Mouse (Mus musculus): ENCODE data around the gene D930007J09Rik. TPM values are rescaled to one million over a fixed set of nuclear protein-coding genes. Genes with fewer than 3 reads are reported as not detected.
A peak's percentile ranks its signal among the peaks of the same experiment; 100 is the strongest.

Gene D930007J09Rik
- total RNA-seq, 2 experiments from 2014 or later: 1.6 TPM; not detected in 1

GRCm38 (mm10) chr13:32763141-32763540 is 39.5 kb downstream of the D930007J09Rik start:
- intact Hi-C loops (cut with DNase I): no loop called here

GRCm38 (mm10) chr13:32760795-32761194 is 41.9 kb downstream of the D930007J09Rik start:
- intact Hi-C loops (cut with DNase I): no loop called here
- no peak for DNase-seq

More at GRCm38 (mm10) chr13:32763141-32763540, 39.5 kb downstream of the D930007J09Rik start:
- DNase-seq: no peak

DNA sequence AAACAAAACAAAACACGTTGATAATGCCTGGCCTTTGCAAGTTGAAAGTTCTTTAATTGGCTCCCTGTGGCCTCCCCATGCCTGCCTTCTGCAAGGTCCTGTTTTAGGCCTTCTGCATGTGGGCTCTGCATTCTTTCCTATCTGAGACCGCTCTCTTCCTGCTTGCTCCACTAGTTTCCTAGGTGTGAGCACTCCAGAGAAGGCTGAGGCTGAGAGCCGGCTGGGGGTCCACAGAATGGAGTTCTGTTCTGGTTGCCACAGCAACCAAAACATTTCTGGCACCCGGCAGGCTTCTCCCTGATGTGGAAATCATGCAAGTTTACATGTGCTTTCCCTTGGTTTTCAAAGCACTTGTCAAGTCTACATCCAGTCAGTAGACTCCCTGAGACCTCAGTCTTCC is 43.6 kb downstream of the D930007J09Rik start:
- intact Hi-C loops (cut with DNase I): no loop called here
- DNase-seq: peak; percentile 16

Other genes starting within 250 kb of the D930007J09Rik start
- gene Mylk4, start 18.9 kb downstream of the D930007J09Rik start, total RNA-seq (2021): under 1 TPM; 0.44 to 0.66 TPM
- 10 to 100 TPM; 55.5 to 58.4 TPM for gene Wrnip1, start 811 bp downstream of the D930007J09Rik start, total RNA-seq (2021)
- 1 to 10 TPM; 1.7 to 3.9 TPM for gene Serpinb1a, start 48.3 kb upstream of the D930007J09Rik start, total RNA-seq (2021)
- not detected for gene Serpinb1c, start 95.4 kb upstream of the D930007J09Rik start, total RNA-seq (2021)
- gene Serpinb6b, start 162.4 kb upstream of the D930007J09Rik start, total RNA-seq (2021): 1 to 10 TPM; 1.7 to 2.3 TPM
- 1 to 10 TPM; 1.8 to 1.9 TPM for gene Serpinb9, start 200.4 kb upstream of the D930007J09Rik start, total RNA-seq (2021)
- gene Serpinb9b, start 224.6 kb upstream of the D930007J09Rik start, total RNA-seq (2021): under 1 TPM in 1 of 2 experiments, not detected in 1; 0.16 TPM

Measured in left cerebral cortex, postnatal 4 days (tissue).